Mouse (Mus musculus): ENCODE measurements at regions not wholly inside any gene's neighbourhood (a gene's known extent, or its start where the extent isn't known, plus 50 kb on each side); places are given as distances from the start of the nearest gene placed in this dataset.

DNA sequence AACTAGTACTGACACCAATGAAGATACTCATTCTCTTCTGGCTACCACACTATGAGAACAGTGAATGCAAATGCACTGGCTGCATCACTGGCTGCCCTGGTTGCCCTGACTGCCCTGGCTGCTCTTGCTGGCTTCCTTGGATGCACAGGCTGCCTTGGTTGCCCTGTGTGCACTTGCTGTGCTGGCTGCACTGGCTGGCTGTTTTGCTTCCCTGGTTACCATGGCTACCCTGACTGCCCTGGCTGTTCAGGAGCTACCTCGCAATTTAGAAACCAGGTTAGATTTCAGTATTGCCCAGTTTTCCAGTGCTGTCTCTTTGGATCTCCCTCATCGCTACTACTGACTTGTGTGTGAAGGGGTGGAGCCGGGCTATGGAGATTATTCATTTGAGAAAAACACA, 175.7 kb downstream of the Fat4 start:
- DNase-seq (ENCODE audit: low read depth): no peak

DNA sequence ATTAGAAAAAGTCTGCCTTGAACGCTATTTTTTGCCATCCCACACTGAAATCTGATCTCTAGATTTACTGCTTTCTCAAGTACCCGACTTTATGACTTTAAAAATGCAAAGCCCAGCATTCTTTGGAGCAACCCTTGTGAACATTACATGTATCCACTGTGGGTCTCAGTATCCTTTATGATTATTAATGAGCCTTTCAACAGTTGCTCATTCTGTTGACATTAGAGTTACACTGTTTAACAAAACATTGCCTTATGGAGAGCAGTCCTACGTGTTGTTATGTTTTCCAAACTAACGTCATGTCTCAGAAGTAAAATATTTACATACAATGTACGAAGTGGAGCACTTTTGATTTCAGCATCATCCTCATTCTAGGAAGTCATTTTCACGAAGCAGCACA, 178.7 kb downstream of the Fat4 start:
- DNase-seq (ENCODE audit: low read depth): no peak

GRCm38 (mm10) chr3:39069011-39069410, 182.3 kb downstream of the Fat4 start:
- no peak for DNase-seq (ENCODE audit: low read depth)

DNA sequence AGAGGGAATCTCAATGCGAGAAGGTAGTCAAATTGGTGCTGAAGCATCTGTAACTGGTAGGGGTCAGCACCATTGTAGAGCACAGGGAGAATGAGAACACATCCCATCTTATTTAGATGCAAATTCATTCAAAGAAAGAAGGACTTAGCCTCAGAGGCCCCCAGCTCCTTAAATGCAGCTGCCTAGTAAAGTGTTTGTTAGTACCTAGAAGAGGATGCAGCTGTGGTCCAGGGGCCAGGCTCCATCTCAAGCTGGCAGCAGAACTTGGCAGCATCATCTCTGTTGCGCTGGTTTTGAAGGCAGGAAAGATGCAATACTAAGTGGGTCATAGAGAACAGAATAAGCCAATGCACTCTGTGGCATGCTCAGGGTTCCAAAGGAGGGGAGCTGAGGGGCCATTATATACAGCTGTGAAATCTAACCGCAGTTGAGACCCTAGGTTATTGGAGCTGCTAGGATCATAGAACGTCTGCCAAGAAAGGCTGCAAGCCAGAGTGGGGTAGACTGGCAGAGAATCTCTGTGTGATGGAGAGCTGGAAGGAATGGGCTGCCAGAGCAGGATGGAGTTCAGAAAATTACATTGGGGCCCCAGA, 196.0 kb downstream of the Fat4 start:
- no peak for DNase-seq (ENCODE audit: low read depth)

GRCm38 (mm10) chr3:39088948-39089347, 202.2 kb downstream of the Fat4 start:
- no peak for DNase-seq (ENCODE audit: low read depth)

- DNase-seq (ENCODE audit: low read depth): no peak
These were observed 215.6 kb downstream of the Fat4 start for GRCm38 (mm10) chr3:39102324-39102723.

- no peak for DNase-seq (ENCODE audit: low read depth)
These were observed 223.1 kb downstream of the Fat4 start for GRCm38 (mm10) chr3:39109756-39110392.

- no peak for DNase-seq (ENCODE audit: low read depth)
These were observed 227.3 kb downstream of the Fat4 start for GRCm38 (mm10) chr3:39114056-39114455.

- DNase-seq (ENCODE audit: low read depth): no peak
These were observed 228.1 kb downstream of the Fat4 start for GRCm38 (mm10) chr3:39114826-39115225.

DNA sequence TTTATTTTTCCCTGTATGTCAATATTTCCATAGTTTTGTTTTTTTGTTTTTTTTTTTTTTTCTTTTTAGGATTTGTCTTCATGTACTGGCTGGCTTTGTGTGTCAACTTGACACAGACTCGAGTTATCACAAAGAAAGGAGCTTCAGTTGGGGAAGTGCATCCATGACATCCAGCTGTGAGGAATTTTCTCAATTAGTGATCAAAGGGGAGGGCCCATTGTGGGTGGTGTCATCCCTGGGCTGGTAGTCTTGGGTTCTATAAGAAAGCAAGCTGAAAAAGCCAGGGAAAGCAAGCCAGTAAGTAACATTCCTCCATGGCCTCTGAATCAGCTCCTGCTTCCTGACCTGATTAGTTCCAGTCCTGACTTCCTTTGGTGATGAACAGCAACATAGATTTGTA, 228.7 kb downstream of the Fat4 start:
- no peak for DNase-seq (ENCODE audit: low read depth)

GRCm38 (mm10) chr3:39122250-39122649, 235.5 kb downstream of the Fat4 start:
- no peak for DNase-seq (ENCODE audit: low read depth)

DNA sequence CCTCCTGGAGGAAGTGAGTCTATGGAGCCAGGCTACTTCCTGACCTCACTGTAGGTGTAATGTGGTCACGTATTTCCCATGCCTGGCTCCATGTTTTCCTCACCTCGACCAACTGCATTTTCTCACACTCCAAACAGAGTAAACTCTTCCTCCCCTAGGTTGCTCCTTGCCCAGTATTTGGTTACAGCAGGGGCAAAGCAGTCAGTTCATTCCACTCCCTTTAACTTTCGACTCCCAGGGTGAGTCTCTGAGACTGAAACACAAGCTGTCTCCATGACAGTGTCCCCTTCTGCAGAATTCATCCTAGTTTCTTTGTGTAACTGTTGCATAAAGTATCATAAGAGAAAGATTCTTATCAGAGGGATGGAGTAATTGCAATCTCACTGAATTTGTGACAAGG, 243.8 kb downstream of the Fat4 start:
- no peak for DNase-seq (ENCODE audit: low read depth)

- no peak for DNase-seq (ENCODE audit: low read depth)
These were observed 278.4 kb downstream of the Fat4 start for GRCm38 (mm10) chr3:39165006-39165667.

DNA sequence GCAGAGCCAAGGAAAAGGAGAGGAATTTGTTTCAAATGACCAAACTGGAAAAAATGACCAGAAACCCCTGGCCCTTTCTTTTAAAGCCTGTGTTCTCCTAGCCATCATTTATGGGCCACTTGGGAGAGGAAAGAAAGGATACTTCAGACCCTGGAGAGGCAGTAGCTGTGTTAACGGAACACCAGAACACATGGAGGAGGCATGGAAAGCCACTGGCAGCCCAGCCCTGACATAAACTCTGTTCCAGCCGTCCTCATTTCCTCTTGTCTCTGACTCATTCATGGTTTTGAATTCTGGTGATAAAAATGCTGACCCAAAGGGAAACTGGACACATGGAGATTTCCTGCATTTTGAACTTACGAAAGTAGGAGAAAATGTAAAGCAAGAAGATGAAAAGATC, 295.9 kb downstream of the Fat4 start:
- DNase-seq (ENCODE audit: low read depth): no peak

DNA sequence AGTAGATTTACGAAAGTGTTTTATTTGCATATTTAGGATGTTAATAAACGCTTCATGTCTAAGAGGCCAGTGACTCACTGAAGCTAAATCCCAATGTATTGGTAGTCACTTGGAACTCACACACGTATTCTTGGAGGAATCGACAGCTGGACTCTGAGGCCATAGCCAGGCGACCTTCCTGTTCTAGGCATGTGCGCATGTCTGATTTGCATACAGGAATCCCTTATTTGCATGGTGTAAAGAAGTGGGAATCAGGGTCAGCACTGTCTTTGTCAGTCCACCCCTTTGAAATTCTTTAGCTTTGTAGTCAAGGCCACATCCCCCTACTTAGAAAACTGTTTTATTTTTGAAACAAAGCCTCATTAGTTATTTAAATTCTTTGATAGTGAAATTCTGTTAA, 308.4 kb downstream of the Fat4 start:
- DNase-seq (ENCODE audit: low read depth): no peak

- no peak for DNase-seq (ENCODE audit: low read depth)
These were observed 315.9 kb downstream of the Fat4 start for GRCm38 (mm10) chr3:39202662-39203061.

- no peak for DNase-seq (ENCODE audit: low read depth)
These were observed 321.9 kb downstream of the Fat4 start for GRCm38 (mm10) chr3:39208651-39209050.

DNA sequence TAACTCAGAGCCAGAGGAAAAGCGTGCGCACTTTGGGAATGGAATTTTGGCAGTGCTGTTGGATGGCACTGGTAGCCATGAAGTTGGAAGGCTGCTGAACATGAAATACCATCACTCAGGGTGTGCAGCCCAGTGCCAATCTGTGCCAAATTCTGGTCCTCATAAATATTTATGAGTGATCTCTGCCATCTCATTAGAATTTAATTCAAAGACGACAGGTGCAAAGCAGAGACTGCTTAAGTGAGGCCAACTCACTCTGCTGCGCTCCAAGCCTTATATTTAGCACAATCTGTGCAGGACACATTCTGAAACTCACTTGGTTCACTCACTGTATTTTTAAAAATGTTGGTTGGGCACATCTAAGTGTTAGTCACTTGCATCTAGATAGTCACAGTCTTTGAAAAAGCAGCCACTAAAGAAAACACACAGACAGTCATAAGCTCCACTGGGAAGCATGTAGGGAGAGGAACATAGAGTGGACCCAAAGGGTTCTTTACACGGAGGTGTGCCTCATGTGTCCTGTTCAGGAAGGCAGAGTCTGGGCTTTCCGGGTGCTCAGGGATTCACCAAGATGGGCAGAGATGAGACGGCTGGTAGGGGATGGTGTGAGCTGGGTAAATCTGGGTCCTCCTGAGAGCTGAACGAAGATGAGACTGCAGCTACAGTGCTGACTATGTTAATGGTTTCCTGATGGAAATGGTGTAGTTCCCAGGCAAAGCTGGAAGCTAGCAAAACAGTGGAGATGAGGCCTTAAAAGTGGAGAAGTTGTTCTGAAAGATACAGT, 322.8 kb downstream of the Fat4 start:
- DNase-seq (ENCODE audit: low read depth): no peak

- DNase-seq (ENCODE audit: low read depth): no peak
These were observed 324.9 kb downstream of the Fat4 start for GRCm38 (mm10) chr3:39211670-39212069.

DNA sequence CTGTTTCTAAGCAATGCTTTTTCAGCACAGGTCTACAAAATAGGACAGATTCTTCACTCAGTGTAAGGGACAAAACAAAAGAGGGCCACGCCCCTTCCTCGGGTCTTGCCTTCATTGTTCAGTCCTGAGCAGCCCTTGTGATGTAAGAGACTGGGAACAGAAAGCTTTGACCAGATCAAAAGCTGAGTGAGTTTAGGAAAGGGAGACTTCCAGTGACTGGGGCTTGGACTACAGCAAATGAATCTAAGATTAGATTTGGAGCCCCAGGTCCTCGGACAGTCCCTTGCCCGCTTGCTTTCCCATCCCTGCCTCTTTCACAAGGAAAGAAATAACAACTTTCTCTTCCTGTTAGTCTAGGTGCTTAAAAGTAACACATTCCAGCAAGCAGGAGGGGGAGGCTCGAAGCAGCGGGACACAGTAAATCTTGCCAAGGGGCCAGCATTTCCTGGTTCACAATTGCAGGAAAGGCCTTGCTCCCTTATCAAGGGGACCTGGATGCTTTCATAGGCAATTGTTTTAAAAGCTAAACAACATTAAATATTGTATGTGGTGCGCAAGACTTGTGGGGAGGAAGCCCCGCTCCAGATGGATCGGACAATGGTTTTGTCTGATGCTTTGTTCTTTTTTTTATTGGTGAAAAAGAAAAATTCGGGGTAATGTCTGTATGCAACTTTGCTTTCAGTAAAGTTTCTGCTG, 333.4 kb downstream of the Fat4 start:
- no peak for DNase-seq (ENCODE audit: low read depth)

- DNase-seq (ENCODE audit: low read depth): no peak
These were observed 333.9 kb downstream of the Fat4 start for GRCm38 (mm10) chr3:39220707-39221034.

DNA sequence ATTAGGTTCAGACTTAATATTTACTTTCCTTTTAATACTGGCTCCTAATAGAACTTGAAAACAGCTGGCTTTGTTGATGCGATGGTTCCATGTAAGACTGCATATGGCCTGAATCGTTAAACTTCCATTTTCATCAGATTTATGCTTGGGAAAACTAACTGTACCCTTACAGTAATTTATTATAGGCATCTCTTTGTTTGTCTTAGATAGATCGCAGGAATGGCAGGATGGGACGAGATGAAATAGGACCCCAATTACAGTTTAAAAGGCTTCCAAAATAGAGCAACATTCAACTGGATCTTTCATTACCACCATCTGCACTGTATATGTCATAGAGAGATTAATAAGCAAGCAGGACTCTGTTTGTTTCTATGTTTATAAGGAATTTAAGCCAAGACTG, 335.3 kb downstream of the Fat4 start:
- no peak for DNase-seq (ENCODE audit: low read depth)
